Mouse (Mus musculus) spleen, adult 2 months (tissue): ENCODE measurements around the gene Eng.

Source experiments
- CTCF ChIP-seq: fragments of 200-500 bp; IDR thresholded peaks from 2 replicates; pipeline ENCODE4 v1.5.1; 2011; ENCODE audit warnings: mild to moderate bottlenecking, inconsistent platforms; ENCODE audit not compliant: insufficient read depth, insufficient read length, insufficient replicate concordance; ENCODE audit errors: extremely low read depth
- POLR2A ChIP-seq: fragments of 200-500 bp; IDR thresholded peaks from 2 replicates; pipeline ENCODE4 v1.6.1; 2011; ENCODE audit warnings: low read depth, low read length, inconsistent platforms

DNA sequence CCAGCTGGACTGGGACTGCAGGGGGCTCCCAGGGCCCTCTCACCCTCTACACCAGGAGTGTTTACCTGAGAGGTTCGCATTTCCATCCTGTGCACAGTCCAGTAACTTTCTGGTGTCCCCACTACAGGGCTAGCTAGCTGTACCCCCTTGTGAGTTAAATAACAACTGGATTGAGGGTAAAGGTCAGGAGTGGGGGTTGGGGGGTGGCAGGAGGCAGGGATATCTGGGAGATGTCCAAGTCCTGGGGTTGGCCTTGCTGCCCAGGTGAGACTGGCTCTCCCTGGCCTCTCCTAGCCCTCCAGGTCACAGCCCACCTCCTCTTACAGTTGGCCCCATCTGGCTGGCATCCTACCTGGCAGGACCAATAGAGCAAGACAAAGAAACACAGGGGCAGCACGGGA is 57.6 kb downstream of the Eng start, which contains the start of gene Fpgs:
- TF ChIP-seq POLR2A (no peak), CTCF (no peak)
